Mouse (Mus musculus) heart, adult 11 months (tissue): Measurements from ENCODE around the gene Psip1.

Experiments
- DNase-seq: peaks from one replicate; pipeline ENCODE4 v3.0.0; 2022

The Psip1 gene

GRCm38 (mm10) chr4:83500154-83501036 is 14.1 kb upstream of the Psip1 start:
- peak; percentile 80 for DNase-seq

- peak; percentile 68 for DNase-seq
Measured at GRCm38 (mm10) chr4:83497013-83497412, 10.8 kb upstream of the Psip1 start.

GRCm38 (mm10) chr4:83493112-83493511 is 6.9 kb upstream of the Psip1 start:
- DNase-seq = peak; percentile 53

- peak; percentile 49 for DNase-seq
Measured at GRCm38 (mm10) chr4:83489121-83489520, 2.9 kb upstream of the Psip1 start.

- peak; percentile 98 for DNase-seq
Measured at GRCm38 (mm10) chr4:83485735-83486116, 533 bp downstream of the Psip1 start.

- no peak for DNase-seq
Measured at GRCm38 (mm10) chr4:83485250-83485649, 1.0 kb downstream of the Psip1 start.

GRCm38 (mm10) chr4:83468208-83468607 is 18.1 kb downstream of the Psip1 start:
- no peak for DNase-seq

- DNase-seq = peak; percentile 88
Measured at GRCm38 (mm10) chr4:83467615-83468014, 18.6 kb downstream of the Psip1 start.

- DNase-seq = no peak
Measured at GRCm38 (mm10) chr4:83464827-83465226, 21.4 kb downstream of the Psip1 start.

GRCm38 (mm10) chr4:83460106-83460505 is 26.2 kb downstream of the Psip1 start:
- no peak for DNase-seq

- no peak for DNase-seq
Measured at GRCm38 (mm10) chr4:83450785-83451184, 35.5 kb downstream of the Psip1 start.

GRCm38 (mm10) chr4:83441050-83441449 is 45.2 kb downstream of the Psip1 start:
- no peak for DNase-seq

- no peak for DNase-seq
Measured at GRCm38 (mm10) chr4:83439045-83439444, 47.2 kb downstream of the Psip1 start.

- peak; percentile 72 for DNase-seq
Measured at GRCm38 (mm10) chr4:83438116-83438515, 48.1 kb downstream of the Psip1 start.

- peak; percentile 69 for DNase-seq
Measured at GRCm38 (mm10) chr4:83436375-83436774, 49.9 kb downstream of the Psip1 start.

GRCm38 (mm10) chr4:83432901-83433300 is 53.4 kb downstream of the Psip1 start:
- DNase-seq = peak; percentile 66

- DNase-seq = peak; percentile 71
Measured at GRCm38 (mm10) chr4:83431950-83432349, 54.3 kb downstream of the Psip1 start.

- DNase-seq = peak; percentile 15
Measured at GRCm38 (mm10) chr4:83428845-83429244, 57.4 kb downstream of the Psip1 start.

GRCm38 (mm10) chr4:83427696-83428095 is 58.6 kb downstream of the Psip1 start:
- DNase-seq = peak; percentile 61

GRCm38 (mm10) chr4:83427141-83427540 is 59.1 kb downstream of the Psip1 start:
- DNase-seq = peak; percentile 68

GRCm38 (mm10) chr4:83425119-83425518 is 61.1 kb downstream of the Psip1 start:
- peak; percentile 56 for DNase-seq

- DNase-seq = no peak
Measured at GRCm38 (mm10) chr4:83423641-83424040, 62.6 kb downstream of the Psip1 start.

- peak; percentile 55 for DNase-seq
Measured at GRCm38 (mm10) chr4:83418781-83419180, 67.5 kb downstream of the Psip1 start.

- DNase-seq = no peak
Measured at GRCm38 (mm10) chr4:83417820-83418186, 68.5 kb downstream of the Psip1 start.
